ENCODE assay signal across 17 mouse cellular contexts in the genomic region with DNA sequence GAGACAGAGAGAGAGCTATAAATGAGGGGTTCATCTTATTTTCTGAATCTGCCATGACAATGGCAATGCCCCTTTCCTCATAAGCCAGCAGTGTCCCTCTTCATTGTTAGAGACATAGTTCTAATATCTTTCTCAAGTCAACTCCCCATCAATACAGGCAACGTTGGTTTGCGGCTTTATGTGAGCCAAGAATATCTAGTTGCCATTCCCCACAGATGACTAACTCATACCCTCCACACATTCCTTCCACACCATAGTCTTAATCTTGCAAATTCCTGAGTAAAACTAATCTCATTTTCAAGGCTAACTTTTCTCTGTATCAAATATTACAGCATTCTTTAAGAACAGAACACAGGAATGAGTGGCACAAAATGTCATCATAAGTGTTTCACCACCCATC.
"Had no signal": no experiment of that assay in that cellular context is flagged by ENCODE, and none has a peak within 500 bp of the region (broad histone marks: within the 10 kb centered on the region; RNA-seq: fewer than 3 reads in every experiment).

No protein-coding gene starts in this region.

- ATAC-seq: liver, postnatal 0 days; lung, postnatal 0 days; midbrain, embryonic 15.5 days had no signal

- H3K9me3 ChIP-seq: limb, embryonic 12.5 days; limb, embryonic 15.5 days; midbrain, embryonic 12.5 days; midbrain, embryonic 15.5 days; neural tube, embryonic 13.5 days had no signal

- H3K9ac ChIP-seq: limb, embryonic 12.5 days; limb, embryonic 15.5 days; liver, embryonic 14.5 days; liver, postnatal 0 days; lung, embryonic 14.5 days; midbrain, embryonic 12.5 days; midbrain, embryonic 15.5 days; neural tube, embryonic 13.5 days had no signal

- DNase-seq: kidney, postnatal 14 days; kidney, postnatal 4 days; left cerebral cortex, postnatal 4 days; liver, postnatal 0 days; lung, embryonic 14.5 days; retina, postnatal 1 day; thymus, adult 18-20 months; thymus, postnatal 36 days had no signal

- H3K4me1 ChIP-seq: limb, embryonic 12.5 days; limb, embryonic 15.5 days; midbrain, embryonic 12.5 days; midbrain, embryonic 15.5 days; neural tube, embryonic 13.5 days had no signal

- H3K4me2 ChIP-seq: limb, embryonic 12.5 days; limb, embryonic 15.5 days; liver, embryonic 11.5 days; lung, embryonic 14.5 days; midbrain, embryonic 12.5 days; midbrain, embryonic 15.5 days; neural tube, embryonic 13.5 days had no signal

- H3K4me3 ChIP-seq: limb, embryonic 12.5 days; limb, embryonic 15.5 days; midbrain, embryonic 12.5 days; midbrain, embryonic 15.5 days; neural tube, embryonic 13.5 days had no signal

- H3K27ac ChIP-seq: limb, embryonic 12.5 days; limb, embryonic 15.5 days; liver, embryonic 14.5 days; macrophage; midbrain, embryonic 12.5 days; midbrain, embryonic 15.5 days; neural tube, embryonic 13.5 days had no signal

- H3K27me3 ChIP-seq: limb, embryonic 12.5 days; limb, embryonic 15.5 days; midbrain, embryonic 12.5 days; midbrain, embryonic 15.5 days; neural tube, embryonic 13.5 days had no signal
